Mouse (Mus musculus) limb, embryonic 14.5 days (tissue): ENCODE results near the gene Gm10447. TPM values are rescaled to one million over a fixed set of nuclear protein-coding genes. Genes with fewer than 3 reads are reported as not detected.

Experiments used
- ATAC-seq: fragments of 200-750 bp; cut with Nextera tagmentation; 2 replicates; pipeline ENCODE4 v1.8.0; 2017; ENCODE audit warnings: low read depth, moderate number of reproducible peaks, moderate TSS enrichment; ENCODE audit not compliant: low FRiP score
- DNase-seq: peaks from one replicate; pipeline ENCODE4 v3.0.0-alpha.2; 2015; ENCODE audit warnings: low spot score
- H3K27ac ChIP-seq: fragments of 300-500 bp; sonication (generic); replicated peaks from 2 replicates; pipeline ENCODE4 v1.5.1; 2014; ENCODE audit warnings: low read depth, mild to moderate bottlenecking, low read length, moderate library complexity, mixed read lengths
- H3K27me3 ChIP-seq: fragments of 300-500 bp; sonication (generic); 2 replicates; pipeline ENCODE4 v1.6.1; 2014; ENCODE audit warnings: low read length, mixed read lengths; ENCODE audit not compliant: control insufficient read depth, insufficient read depth
- H3K36me3 ChIP-seq: fragments of 300-500 bp; sonication (generic); 2 replicates; pipeline ENCODE4 v1.6.1; 2014; ENCODE audit warnings: mild to moderate bottlenecking, low read length, moderate library complexity, mixed read lengths; ENCODE audit not compliant: control insufficient read depth, insufficient read depth
- H3K4me1 ChIP-seq: fragments of 300-500 bp; sonication (generic); 2 replicates; pipeline ENCODE4 v1.6.1; 2014; ENCODE audit warnings: antibody characterized with exemption, low read length, mixed read lengths; ENCODE audit not compliant: control insufficient read depth, insufficient read depth
- H3K4me2 ChIP-seq: fragments of 300-500 bp; sonication (generic); replicated peaks from 2 replicates; pipeline ENCODE4 v1.6.1; 2014; ENCODE audit warnings: low read depth, mild to moderate bottlenecking, low read length, moderate library complexity; ENCODE audit not compliant: severe bottlenecking
- H3K4me3 ChIP-seq: fragments of 300-500 bp; sonication (generic); replicated peaks from 2 replicates; pipeline ENCODE4 v1.5.1; 2014; ENCODE audit warnings: low read length
- H3K9ac ChIP-seq: fragments of 300-500 bp; sonication (generic); 2 replicates; pipeline ENCODE4 v1.6.1; 2014; ENCODE audit warnings: mild to moderate bottlenecking, low read depth, low read length, moderate library complexity; ENCODE audit not compliant: severe bottlenecking
- H3K9me3 ChIP-seq: fragments of 300-500 bp; sonication (generic); 2 replicates; pipeline ENCODE4 v1.6.1; 2016; ENCODE audit warnings: low read length; ENCODE audit not compliant: control insufficient read depth
- POLR2A ChIP-seq: fragments of 200-500 bp; IDR thresholded peaks from 2 replicates; pipeline ENCODE4 v1.8.0; 2012; ENCODE audit warnings: inconsistent platforms, mild to moderate bottlenecking, moderate library complexity, borderline replicate concordance; ENCODE audit not compliant: insufficient read depth, insufficient read length; ENCODE audit errors: extremely low read depth
- WGBS: fragments of 180-500 bp; shearing (Covaris S2); extraction: QIAGEN DNeasy Blood & Tissue Kit; methylation state at CpG from one replicate; pipeline ENCODE4 v1.1.7; 2014; 5-methylcytosine and 5-hydroxymethylcytosine counted together
- polyA plus RNA-seq, 2 experiments: library from polyadenylated mRNA; depleted of rRNA in 1 of 2; stranded (reverse) in 1 of 2; unstranded in 1 of 2; fragments of >200 nt; fragmentation: Nextera tagmentation in 1 of 2; extraction: Ambion mirVana in 1 of 2; gene quantifications; 2 replicates each; pipeline versions ENCODE4 v1.2.1 to v1.2.3; 2012 to 2014

Gm10447 gene
- polyA plus RNA-seq, 2 experiments: 0.41 TPM; not detected in 1

DNA sequence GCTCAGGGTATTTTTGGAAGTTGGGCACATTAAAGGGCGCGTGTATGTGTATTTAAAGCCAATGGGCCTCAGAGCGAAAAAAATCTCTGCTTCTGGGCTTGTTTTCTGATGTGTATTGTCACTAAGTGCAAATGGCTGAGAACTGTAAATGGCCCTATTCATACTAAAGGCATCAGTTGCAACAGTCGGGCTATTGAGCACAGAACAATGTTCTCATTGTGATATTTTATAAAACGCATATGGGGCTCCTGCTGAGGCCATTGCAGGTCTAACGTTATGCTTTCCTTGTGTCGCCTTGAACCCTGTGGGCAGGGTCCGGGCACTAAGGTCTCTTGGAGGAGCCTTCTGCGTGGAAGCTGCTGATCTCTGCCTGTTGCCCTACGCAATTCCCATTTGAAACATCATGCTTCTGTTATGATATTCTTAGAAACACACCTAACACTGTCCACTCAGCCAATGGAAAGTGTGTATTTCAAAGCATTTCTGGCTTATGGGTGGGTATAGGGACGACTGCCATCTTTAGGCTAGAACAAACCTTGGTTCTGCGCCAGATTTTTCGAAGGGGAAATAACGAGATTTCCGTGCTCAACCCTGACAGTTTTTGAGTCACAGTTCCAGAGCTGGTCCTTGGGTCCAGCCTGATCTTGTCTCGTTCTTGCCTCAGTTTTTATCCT is 12.5 kb upstream of the Gm10447 start:
- peak; percentile 10; the same call in 1 of the 2 replicates for ATAC-seq
- TF ChIP-seq POLR2A: no peak
- H3K27me3 ChIP-seq: peaks cover 32% of the 10 kb centered on the region
- H3K9me3 ChIP-seq: no peaks in the 10 kb centered on the region
- H3K36me3 ChIP-seq: peaks cover 6% of the 10 kb centered on the region; the same call in 1 of the 2 replicates
- 30% methylated on average over 16 of the region's 16 CpGs for WGBS
- H3K9ac ChIP-seq: no peak overlapping the region
- H3K4me2 ChIP-seq: peak overlapping the region; percentile 40
- peaks cover 15% of the 10 kb centered on the region; the same call in 1 of the 2 replicates for H3K4me1 ChIP-seq
- no peak overlapping the region for H3K27ac ChIP-seq
- DNase-seq: no peak
- H3K4me3 ChIP-seq: no peak overlapping the region

DNA sequence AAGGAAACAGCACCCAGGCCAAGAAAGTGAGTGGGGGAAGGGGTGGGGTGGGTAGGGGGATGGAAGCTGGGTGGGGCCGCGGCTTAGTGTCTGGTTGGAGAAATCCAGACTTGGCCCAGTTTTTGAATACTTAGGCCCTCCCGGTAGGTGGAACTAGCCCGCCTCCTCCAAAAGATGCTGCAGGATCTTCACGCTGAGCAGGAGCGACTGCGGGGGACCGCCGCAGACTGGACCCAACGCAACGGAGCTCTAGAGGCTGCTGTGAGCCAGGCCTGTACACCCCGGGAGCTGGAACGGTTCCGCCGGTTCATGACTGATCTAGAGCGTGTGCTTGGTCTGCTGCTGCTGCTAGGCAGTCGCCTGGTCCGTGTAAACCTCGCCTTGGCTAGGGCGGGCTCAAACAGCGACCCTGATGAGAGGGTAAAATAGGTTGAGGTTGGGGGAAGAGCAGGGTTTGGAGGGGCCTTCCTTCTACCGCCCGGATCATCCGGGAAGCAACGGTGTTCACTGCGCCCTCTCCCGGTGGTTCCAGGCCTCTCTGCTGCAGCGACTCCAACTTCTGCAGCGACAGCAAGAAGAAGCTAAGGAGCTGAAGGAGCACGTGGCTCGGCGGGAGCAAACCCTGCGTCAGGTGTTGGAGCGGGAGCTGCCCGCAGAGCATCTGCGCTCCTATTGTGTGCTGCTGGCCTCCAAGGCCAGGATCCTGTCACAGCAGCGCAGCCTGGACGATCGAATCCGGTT is 9.5 kb upstream of the Gm10447 start:
- Histone ChIP-seq H3K4me2 (peak overlapping the region; percentile 51), H3K27me3 (peaks cover 57% of the 10 kb centered on the region), H3K27ac (no peak overlapping the region), H3K4me3 (peak overlapping the region; percentile 21), H3K9me3 (no peaks in the 10 kb centered on the region), H3K36me3 (peaks cover 8% of the 10 kb centered on the region; the same call in 1 of the 2 replicates), H3K9ac (peak overlapping the region; percentile 48), H3K4me1 (peaks cover 20% of the 10 kb centered on the region)
- ATAC-seq (peak; percentile 60; the same call in 1 of the 2 replicates), DNase-seq (peak; percentile 81)
- 8% methylated on average over 40 of the region's 40 CpGs for WGBS
- no peak for TF ChIP-seq POLR2A

DNA sequence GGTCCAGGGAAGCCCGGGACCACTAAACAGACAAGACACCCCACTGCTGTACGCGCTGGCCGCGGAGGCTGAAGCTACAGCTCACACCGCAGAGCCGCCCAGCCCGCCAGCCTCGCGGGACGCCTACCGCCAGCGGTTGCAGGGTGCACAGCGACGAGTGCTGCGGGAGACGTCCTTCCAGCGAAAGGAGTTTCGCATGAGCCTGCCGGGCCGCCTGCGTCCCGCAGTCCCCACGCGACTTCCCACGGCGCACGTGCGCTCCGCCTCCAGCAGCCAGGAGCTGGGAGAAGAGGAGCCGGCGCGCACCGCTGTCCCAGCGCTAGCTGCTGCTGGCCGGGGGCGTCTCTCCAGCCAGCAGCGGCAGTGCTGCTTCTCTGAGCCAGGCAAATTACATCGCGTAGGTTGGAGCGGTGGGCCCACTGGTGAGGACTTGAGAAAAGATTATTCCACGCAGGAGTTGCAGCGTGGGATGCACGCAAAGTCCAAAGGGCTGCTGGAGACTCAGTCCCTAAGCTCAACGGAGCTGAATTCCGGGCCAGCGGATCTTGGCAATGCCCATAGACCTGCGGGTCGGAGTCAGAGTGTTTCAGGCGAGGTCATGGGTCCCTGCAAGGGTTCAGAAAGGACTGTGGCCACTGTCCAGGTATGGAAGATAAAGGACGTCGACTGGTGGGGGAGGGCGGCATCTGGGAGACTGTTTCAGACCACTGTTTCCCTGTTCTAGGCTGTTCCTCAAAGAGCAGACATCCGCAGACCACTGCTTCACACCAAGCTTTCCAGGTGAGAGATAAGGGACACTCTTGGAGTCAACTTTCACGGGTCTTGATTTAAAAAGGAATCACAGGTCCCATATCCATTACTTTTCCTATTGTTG is 6.9 kb upstream of the Gm10447 start:
- ATAC-seq (no peak), DNase-seq (no peak)
- H3K27ac ChIP-seq: no peak overlapping the region

DNA sequence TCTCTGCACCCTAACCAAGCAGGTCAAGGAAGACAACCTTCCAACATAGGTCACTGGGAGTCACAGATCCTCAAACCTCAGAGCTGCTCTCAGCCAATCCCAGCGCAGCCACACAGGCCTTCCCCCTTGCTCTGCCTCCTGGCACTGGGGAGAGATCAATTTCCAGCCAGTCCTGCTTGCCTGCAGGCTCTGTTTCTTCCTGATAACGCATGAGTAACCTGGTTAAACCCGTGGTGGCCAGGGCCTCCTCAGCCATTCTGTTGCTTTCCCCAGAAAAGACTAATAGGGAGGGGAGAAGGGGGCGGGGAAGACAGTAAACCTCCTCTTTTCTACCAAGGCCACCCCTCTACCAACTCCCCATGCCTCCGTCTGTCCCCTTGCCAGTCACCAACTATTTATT is 4.8 kb upstream of the Gm10447 start:
- peaks cover 8% of the 10 kb centered on the region; the same call in 1 of the 2 replicates for H3K36me3 ChIP-seq
- peaks cover 47% of the 10 kb centered on the region for H3K27me3 ChIP-seq
- peaks cover 17% of the 10 kb centered on the region for H3K4me1 ChIP-seq
- no peak overlapping the region for H3K9ac ChIP-seq
- H3K4me2 ChIP-seq: no peak overlapping the region
- H3K9me3 ChIP-seq: no peaks in the 10 kb centered on the region
- ATAC-seq (no peak), DNase-seq (no peak)
- H3K4me3 ChIP-seq: no peak overlapping the region
- TF ChIP-seq POLR2A: no peak
- H3K27ac ChIP-seq: no peak overlapping the region
- WGBS: 31% methylated on average over 5 of the region's 5 CpGs

More for the DNA sequence above, 6.9 kb upstream of the Gm10447 start:
- Histone ChIP-seq H3K27me3 (peaks cover 47% of the 10 kb centered on the region), H3K36me3 (peaks cover 8% of the 10 kb centered on the region; the same call in 1 of the 2 replicates), H3K4me2 (peak overlapping the region; percentile 69), H3K9me3 (no peaks in the 10 kb centered on the region), H3K4me1 (peaks cover 11% of the 10 kb centered on the region), H3K4me3 (peak overlapping the region; percentile 38), H3K9ac (0 out of 2 replicates have a peak overlapping the region, but pooled peaks have one; percentile 21)
- 12% methylated on average over 51 of the region's 55 CpGs for WGBS
- no peak for TF ChIP-seq POLR2A

DNA sequence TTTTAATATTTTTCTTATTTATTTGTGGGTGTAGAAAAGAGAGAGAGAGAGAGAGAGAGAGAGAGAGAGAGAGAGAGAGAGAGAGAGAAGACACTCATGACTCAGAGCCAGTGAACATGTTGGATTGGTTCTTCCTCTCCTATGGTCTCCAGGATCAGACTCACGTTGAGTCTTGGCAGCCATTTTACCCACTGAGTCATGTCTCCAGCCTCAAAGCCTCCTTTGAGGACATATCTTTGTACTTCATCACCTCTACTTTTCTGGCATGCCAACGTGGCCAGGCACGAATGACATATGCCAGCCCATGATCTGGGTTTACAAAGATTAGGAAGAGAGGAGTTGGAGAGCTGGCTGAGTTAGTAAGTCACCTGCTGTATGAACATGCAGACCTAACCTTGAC is 3.3 kb upstream of the Gm10447 start:
- Histone ChIP-seq H3K4me3 (no peak overlapping the region), H3K4me2 (no peak overlapping the region), H3K36me3 (peaks cover 8% of the 10 kb centered on the region; the same call in 1 of the 2 replicates), H3K27me3 (peaks cover 33% of the 10 kb centered on the region), H3K27ac (no peak overlapping the region), H3K9me3 (no peaks in the 10 kb centered on the region), H3K9ac (no peak overlapping the region), H3K4me1 (peaks cover 12% of the 10 kb centered on the region)
- WGBS: 83% methylated on average over 3 of the region's 3 CpGs
- TF ChIP-seq POLR2A: no peak
- no peak for DNase-seq
- no peak for ATAC-seq
